Mouse (Mus musculus) ES-Bruce4 (cell line): ENCODE data around the gene Cacna1b.

Source experiments
- CTCF ChIP-seq: IDR thresholded peaks from one replicate; pipeline ENCODE4 v1.8.1; 2011; ENCODE audit warnings: low read depth, low read length
- EP300 ChIP-seq: IDR thresholded peaks from 2 replicates; pipeline ENCODE4 v1.6.1; 2011; ENCODE audit warnings: low read depth, low read length; ENCODE audit not compliant: insufficient read depth
- POLR2A ChIP-seq: IDR thresholded peaks from one replicate; pipeline ENCODE4 v1.8.1; 2011; ENCODE audit warnings: low read length; ENCODE audit not compliant: insufficient read depth

- TF ChIP-seq CTCF = no peak
- TF ChIP-seq POLR2A = no peak
- TF ChIP-seq EP300 = no peak
Observed at GRCm38 (mm10) chr2:24770861-24771260, 7.9 kb upstream of the Cacna1b start.
